Mouse (Mus musculus) cortical plate, adult 2 months (tissue): Measurements from ENCODE around the gene Krcc1.

ENCODE experiments used
- CTCF ChIP-seq: fragments of 200-500 bp; IDR thresholded peaks from 2 replicates; pipeline ENCODE4 v1.5.1; 2011; ENCODE audit warnings: mild to moderate bottlenecking, control low read depth, low read length; ENCODE audit not compliant: insufficient read depth; ENCODE audit errors: extremely low read depth
- POLR2A ChIP-seq: fragments of 200-500 bp; IDR thresholded peaks from 2 replicates; pipeline ENCODE4 v1.6.1; 2011; ENCODE audit warnings: mild to moderate bottlenecking, low read length, control low read depth; ENCODE audit not compliant: insufficient read depth; ENCODE audit errors: extremely low read depth

- TF ChIP-seq POLR2A (no peak), CTCF (no peak)
Observed at GRCm38 (mm10) chr6:71272316-71272741, 852 bp downstream of the Krcc1 start.
